Mouse (Mus musculus) limb, embryonic 10.5 days (tissue): ENCODE results near the gene Nckap5. TPM values are rescaled to one million over a fixed set of nuclear protein-coding genes. Genes with fewer than 3 reads are reported as not detected.

Experiments used
- DNase-seq: peaks from one replicate; pipeline ENCODE4 v3.0.0-alpha.2; 2017; ENCODE audit warnings: low spot score
- H3K27ac ChIP-seq: fragments of 300-500 bp; sonication (generic); 2 replicates; pipeline ENCODE4 v1.5.1; 2016; ENCODE audit warnings: mild to moderate bottlenecking
- H3K27me3 ChIP-seq: fragments of 300-500 bp; sonication (generic); 2 replicates; pipeline ENCODE4 v1.6.1; 2016; ENCODE audit warnings: low read depth, mild to moderate bottlenecking; ENCODE audit not compliant: poor library complexity, severe bottlenecking
- H3K36me3 ChIP-seq: fragments of 300-500 bp; sonication (generic); 2 replicates; pipeline ENCODE4 v1.6.1; 2016; ENCODE audit warnings: mild to moderate bottlenecking, moderate library complexity
- H3K4me1 ChIP-seq: fragments of 300-500 bp; sonication (generic); 2 replicates; pipeline ENCODE4 v1.6.1; 2016
- H3K4me3 ChIP-seq: fragments of 300-500 bp; sonication (generic); 2 replicates; pipeline ENCODE4 v1.5.1; 2016; ENCODE audit warnings: mild to moderate bottlenecking, moderate library complexity
- H3K9me3 ChIP-seq: fragments of 300-500 bp; sonication (generic); replicated peaks from 2 replicates; pipeline ENCODE4 v1.6.1; 2016; ENCODE audit warnings: mild to moderate bottlenecking
- WGBS: fragments of 180-500 bp; shearing (Covaris S2); methylation state at CpG from one replicate; pipeline ENCODE4 v1.1.7; 2016; 5-methylcytosine and 5-hydroxymethylcytosine counted together
- polyA plus RNA-seq: library from polyadenylated mRNA; unstranded; fragments of >200 nt; fragmentation: Nextera tagmentation; extraction: Ambion mirVana; gene quantifications from 2 replicates; pipeline ENCODE4 v1.2.1, GENCODE M21; 2016

Gene Nckap5
- polyA plus RNA-seq, 1 experiment from 2014 or later = 1.8 TPM

GRCm38 (mm10) chr1:125912601-125913600 lies 917.7 kb downstream of the Nckap5 start, which contains the start of gene Lypd1:
Gene Lypd1, minus strand, starts transcription at chr1:125913101.
- Histone ChIP-seq H3K4me1 (peaks cover 35% of the 10 kb centered on the region), H3K27ac (no peak within 1 kb of the TSS), H3K9me3 (no peaks in the 10 kb centered on the region), H3K27me3 (peaks cover 71% of the 10 kb centered on the region), H3K4me3 (peak within 1 kb of the TSS; percentile 61), H3K36me3 (no peaks in the 10 kb centered on the region)
- WGBS = 4% methylated on average over 30 of the region's 30 CpGs
- DNase-seq = peak; percentile 31

GRCm38 (mm10) chr1:125911901-125912445 lies 918.6 kb downstream of the Nckap5 start:
- Histone ChIP-seq H3K27me3 (peaks cover 71% of the 10 kb centered on the region), H3K27ac (no peak overlapping the region), H3K36me3 (no peaks in the 10 kb centered on the region), H3K9me3 (no peaks in the 10 kb centered on the region), H3K4me1 (peaks cover 35% of the 10 kb centered on the region), H3K4me3 (peak overlapping the region; percentile 61)
- under 1% methylated on average over 43 of the region's 43 CpGs for WGBS
- peak; percentile 62 for DNase-seq

GRCm38 (mm10) chr1:125911337-125911900 lies 919.2 kb downstream of the Nckap5 start:
- DNase-seq = peak; percentile 59
- H3K27me3 ChIP-seq = peaks cover 71% of the 10 kb centered on the region
- WGBS = under 1% methylated on average over 35 of the region's 35 CpGs

GRCm38 (mm10) chr1:125910871-125911265 lies 919.7 kb downstream of the Nckap5 start:
- 4% methylated on average over 9 of the region's 9 CpGs for WGBS
- H3K4me3 ChIP-seq = peak overlapping the region; percentile 61
- H3K27me3 ChIP-seq = peaks cover 67% of the 10 kb centered on the region
- H3K4me1 ChIP-seq = peaks cover 35% of the 10 kb centered on the region
- no peaks in the 10 kb centered on the region for H3K9me3 ChIP-seq
- no peaks in the 10 kb centered on the region for H3K36me3 ChIP-seq
- no peak overlapping the region for H3K27ac ChIP-seq
- peak; percentile 35 for DNase-seq

More at GRCm38 (mm10) chr1:125911337-125911900, 919.2 kb downstream of the Nckap5 start:
- no peaks in the 10 kb centered on the region for H3K36me3 ChIP-seq
- no peaks in the 10 kb centered on the region for H3K9me3 ChIP-seq
- peak overlapping the region; percentile 61 for H3K4me3 ChIP-seq
- H3K27ac ChIP-seq = no peak overlapping the region
- peaks cover 35% of the 10 kb centered on the region for H3K4me1 ChIP-seq

- Histone ChIP-seq H3K27me3 (peaks cover 61% of the 10 kb centered on the region), H3K36me3 (no peaks in the 10 kb centered on the region), H3K9me3 (no peaks in the 10 kb centered on the region), H3K4me1 (peaks cover 35% of the 10 kb centered on the region), H3K4me3 (0 out of 2 replicates have a peak overlapping the region, but pooled peaks have one; percentile 61), H3K27ac (no peak overlapping the region)
- DNase-seq = peak; percentile 63
- 11% methylated on average over 14 of the region's 14 CpGs for WGBS
Observed at GRCm38 (mm10) chr1:125910211-125910870, 920.3 kb downstream of the Nckap5 start.

GRCm38 (mm10) chr1:125893158-125893557 lies 937.4 kb downstream of the Nckap5 start:
- no peak for DNase-seq
- Histone ChIP-seq H3K36me3 (no peaks in the 10 kb centered on the region), H3K4me3 (no peak overlapping the region), H3K4me1 (no peaks in the 10 kb centered on the region), H3K27ac (no peak overlapping the region), H3K27me3 (no peaks in the 10 kb centered on the region), H3K9me3 (no peaks in the 10 kb centered on the region)
- 90% methylated on average over 9 of the region's 9 CpGs for WGBS

GRCm38 (mm10) chr1:125870056-125870455 lies 960.5 kb downstream of the Nckap5 start:
- H3K4me1 ChIP-seq = no peaks in the 10 kb centered on the region
- H3K9me3 ChIP-seq = no peaks in the 10 kb centered on the region
- no peaks in the 10 kb centered on the region for H3K27me3 ChIP-seq
- DNase-seq = no peak
- no peak overlapping the region for H3K27ac ChIP-seq
- 68% methylated on average over 7 of the region's 7 CpGs for WGBS
- H3K36me3 ChIP-seq = no peaks in the 10 kb centered on the region
- H3K4me3 ChIP-seq = no peak overlapping the region
